Mouse (Mus musculus) heart, embryonic 14.5 days (tissue): ENCODE results near the gene Macrod2. TPM values are rescaled to one million over a fixed set of nuclear protein-coding genes. Genes with fewer than 3 reads are reported as not detected.

ENCODE experiments used
- ATAC-seq: fragments of 200-750 bp; cut with Nextera tagmentation; 2 replicates; pipeline ENCODE4 v1.8.0; 2017; ENCODE audit warnings: low read depth, moderate TSS enrichment; ENCODE audit not compliant: insufficient number of reproducible peaks, insufficient read depth, low FRiP score
- H3K27ac ChIP-seq, 2 experiments: fragments of 200-500 bp in 1 of 2; fragments of 300-500 bp in 1 of 2; sonication (generic) in 1 of 2; replicated peaks in 1 of 2; 2 replicates each; pipeline ENCODE4 v1.5.1; 2012 to 2014; ENCODE audit warnings: low read depth in 2 of 2, low read length in 2 of 2, control low read depth in 1 of 2, mild to moderate bottlenecking in 1 of 2, mixed read lengths in 1 of 2; ENCODE audit not compliant: control insufficient read depth in 1 of 2, insufficient read depth in 1 of 2
- H3K27me3 ChIP-seq: fragments of 300-500 bp; sonication (generic); 2 replicates; pipeline ENCODE4 v1.6.1; 2014; ENCODE audit warnings: mild to moderate bottlenecking, low read length, control low read depth; ENCODE audit not compliant: control insufficient read depth, insufficient read depth
- H3K36me3 ChIP-seq: fragments of 300-500 bp; sonication (generic); 2 replicates; pipeline ENCODE4 v1.6.1; 2014; ENCODE audit warnings: mild to moderate bottlenecking, control low read depth, low read length, mixed read lengths; ENCODE audit not compliant: control insufficient read depth, insufficient read depth
- H3K4me1 ChIP-seq, 2 experiments: fragments of 200-500 bp in 1 of 2; fragments of 300-500 bp in 1 of 2; sonication (generic) in 1 of 2; 2 replicates each; pipeline ENCODE4 v1.6.1; 2012 to 2014; ENCODE audit warnings: low read length in 2 of 2, control low read depth in 1 of 2, mixed read lengths in 1 of 2; ENCODE audit not compliant: control insufficient read depth in 2 of 2, insufficient read depth in 2 of 2
- H3K4me2 ChIP-seq: fragments of 300-500 bp; sonication (generic); 2 replicates; pipeline ENCODE4 v1.6.1; 2014; ENCODE audit warnings: mild to moderate bottlenecking, low read length
- H3K4me3 ChIP-seq, 2 experiments: fragments of 200-500 bp in 1 of 2; fragments of 300-500 bp in 1 of 2; sonication (generic) in 1 of 2; 2 replicates each; pipeline ENCODE4 v1.5.1; 2012 to 2014; ENCODE audit warnings: low read length in 2 of 2, mild to moderate bottlenecking in 2 of 2, control low read depth in 1 of 2, low read depth in 1 of 2, moderate library complexity in 1 of 2; ENCODE audit not compliant: control insufficient read depth in 1 of 2, insufficient read depth in 1 of 2
- H3K9ac ChIP-seq: fragments of 300-500 bp; sonication (generic); 2 replicates; pipeline ENCODE4 v1.6.1; 2014; ENCODE audit warnings: mild to moderate bottlenecking, low read length
- H3K9me3 ChIP-seq: fragments of 300-500 bp; sonication (generic); 2 replicates; pipeline ENCODE4 v1.6.1; 2016; ENCODE audit warnings: low read length, control low read depth; ENCODE audit not compliant: control insufficient read depth
- WGBS: fragments of 180-500 bp; shearing (Covaris S2); extraction: QIAGEN DNeasy Blood & Tissue Kit; methylation state at CpG from one replicate; pipeline ENCODE4 v1.1.7; 2014; 5-methylcytosine and 5-hydroxymethylcytosine counted together
- polyA plus RNA-seq: library from polyadenylated mRNA; unstranded; fragments of >200 nt; fragmentation: Nextera tagmentation; extraction: Ambion mirVana; gene quantifications from 2 replicates; pipeline ENCODE4 v1.2.1, GENCODE M21; 2014

Macrod2 gene
- polyA plus RNA-seq, 1 experiment from 2014 or later, result 21.3 TPM

DNA sequence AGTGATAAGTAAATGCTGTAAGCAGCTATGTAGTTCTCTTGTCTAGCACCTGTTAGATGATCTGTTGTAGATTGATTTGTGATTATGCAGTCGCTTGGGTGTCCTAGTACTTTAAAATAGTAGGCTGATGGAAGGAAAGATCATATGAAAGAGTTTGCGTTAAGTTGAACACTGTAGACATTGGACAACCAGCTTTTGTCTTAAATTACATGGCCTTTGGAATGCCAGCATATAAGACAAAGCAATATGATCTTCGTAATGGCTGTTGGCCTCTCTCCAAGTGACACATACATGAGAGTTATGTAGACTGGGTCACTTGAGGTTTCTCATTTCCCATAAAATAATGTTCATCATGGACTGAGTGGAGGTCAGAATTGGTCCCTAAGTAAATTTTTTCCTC lies 778.5 kb downstream of the Macrod2 start:
- Histone ChIP-seq H3K4me2 (no peak overlapping the region), H3K27me3 (no peaks in the 10 kb centered on the region), H3K36me3 (no peaks in the 10 kb centered on the region), H3K4me1 (no peaks in the 10 kb centered on the region), H3K4me3 (no peak overlapping the region), H3K9ac (no peak overlapping the region), H3K9me3 (no peaks in the 10 kb centered on the region), H3K27ac (no peak overlapping the region)
- ATAC-seq, result no peak
- 88% methylated on average over 3 of the region's 3 CpGs for WGBS

GRCm38 (mm10) chr2:141180656-141181055 lies 785.5 kb downstream of the Macrod2 start:
- Histone ChIP-seq H3K27ac (no peak overlapping the region), H3K4me2 (no peak overlapping the region), H3K9me3 (no peaks in the 10 kb centered on the region), H3K4me1 (no peaks in the 10 kb centered on the region), H3K27me3 (no peaks in the 10 kb centered on the region), H3K4me3 (no peak overlapping the region), H3K36me3 (no peaks in the 10 kb centered on the region), H3K9ac (no peak overlapping the region)
- ATAC-seq, result no peak
- 74% methylated on average over 1 of the region's 1 CpGs for WGBS

- no peaks in the 10 kb centered on the region for H3K27me3 ChIP-seq
- WGBS, result 80% methylated on average over 5 of the region's 5 CpGs
- H3K9me3 ChIP-seq, result no peaks in the 10 kb centered on the region
- no peak for ATAC-seq
- no peak overlapping the region for H3K27ac ChIP-seq
- H3K36me3 ChIP-seq, result no peaks in the 10 kb centered on the region
- no peaks in the 10 kb centered on the region for H3K4me1 ChIP-seq
- no peak overlapping the region for H3K9ac ChIP-seq
- no peak overlapping the region for H3K4me2 ChIP-seq
- H3K4me3 ChIP-seq, result no peak overlapping the region
Observed at GRCm38 (mm10) chr2:141182034-141182759, 787.1 kb downstream of the Macrod2 start.

- no peak for ATAC-seq
- no peak overlapping the region for H3K4me3 ChIP-seq
- H3K9ac ChIP-seq, result no peak overlapping the region
- H3K27ac ChIP-seq, result no peak overlapping the region
- H3K27me3 ChIP-seq, result no peaks in the 10 kb centered on the region
- no peaks in the 10 kb centered on the region for H3K4me1 ChIP-seq
- H3K4me2 ChIP-seq, result no peak overlapping the region
- H3K9me3 ChIP-seq, result no peaks in the 10 kb centered on the region
- H3K36me3 ChIP-seq, result no peaks in the 10 kb centered on the region
Observed at GRCm38 (mm10) chr2:141194476-141194875, 799.4 kb downstream of the Macrod2 start.

DNA sequence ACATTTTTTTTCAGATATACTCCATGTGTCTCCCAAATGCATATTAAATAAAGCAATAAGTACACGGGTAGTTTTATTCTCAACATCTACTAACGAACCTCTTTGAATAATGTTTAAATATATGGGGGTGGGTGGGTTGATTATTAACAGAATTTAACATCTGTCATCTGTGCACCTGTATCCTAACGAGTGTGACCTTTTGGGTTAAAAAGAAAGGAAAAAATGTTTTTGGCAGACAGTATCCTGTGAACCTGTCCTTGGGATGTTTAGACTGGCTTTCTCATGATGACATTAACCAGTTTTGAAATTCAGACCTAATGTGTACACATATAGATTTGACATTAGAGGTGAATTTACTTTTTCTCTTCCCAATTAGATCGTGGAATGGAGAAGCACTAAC lies 805.4 kb downstream of the Macrod2 start:
- H3K27me3 ChIP-seq, result no peaks in the 10 kb centered on the region
- 86% methylated on average over 4 of the region's 4 CpGs for WGBS

GRCm38 (mm10) chr2:141201303-141202014 lies 806.4 kb downstream of the Macrod2 start:
- no peak overlapping the region for H3K9ac ChIP-seq
- H3K27me3 ChIP-seq, result no peaks in the 10 kb centered on the region
- 86% methylated on average over 2 of the region's 2 CpGs for WGBS
- H3K9me3 ChIP-seq, result no peaks in the 10 kb centered on the region
- H3K4me2 ChIP-seq, result no peak overlapping the region
- H3K27ac ChIP-seq, result no peak overlapping the region
- no peak for ATAC-seq
- H3K36me3 ChIP-seq, result no peaks in the 10 kb centered on the region
- H3K4me3 ChIP-seq, result no peak overlapping the region
- no peaks in the 10 kb centered on the region for H3K4me1 ChIP-seq

More for the DNA sequence above, 805.4 kb downstream of the Macrod2 start:
- Histone ChIP-seq H3K4me3 (no peak overlapping the region), H3K4me1 (no peaks in the 10 kb centered on the region), H3K4me2 (no peak overlapping the region), H3K27ac (no peak overlapping the region), H3K9ac (no peak overlapping the region), H3K36me3 (no peaks in the 10 kb centered on the region), H3K9me3 (no peaks in the 10 kb centered on the region)
- no peak for ATAC-seq

DNA sequence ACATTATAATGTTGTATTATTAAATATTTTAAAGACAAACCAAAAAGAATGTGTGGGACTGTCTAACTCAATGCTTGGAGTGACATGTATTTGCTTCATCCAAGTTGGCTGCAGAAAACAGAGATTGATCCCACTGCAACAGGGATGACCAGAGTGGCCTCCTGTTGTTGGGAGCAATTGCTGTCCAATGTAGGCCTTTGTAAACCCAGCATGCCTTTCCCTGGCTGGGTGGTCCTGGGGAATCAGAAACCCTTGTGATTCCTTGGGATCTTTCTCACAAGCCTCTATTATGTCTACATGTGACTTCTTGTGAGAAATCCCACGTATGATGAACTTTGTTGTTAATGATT lies 806.9 kb downstream of the Macrod2 start:
- ATAC-seq, result no peak
- H3K4me3 ChIP-seq, result no peak overlapping the region
- H3K9me3 ChIP-seq, result no peaks in the 10 kb centered on the region
- H3K36me3 ChIP-seq, result no peaks in the 10 kb centered on the region
- no peak overlapping the region for H3K4me2 ChIP-seq
- H3K4me1 ChIP-seq, result no peaks in the 10 kb centered on the region
- no peaks in the 10 kb centered on the region for H3K27me3 ChIP-seq
- H3K9ac ChIP-seq, result no peak overlapping the region
- 86% methylated on average over 1 of the region's 1 CpGs for WGBS
- no peak overlapping the region for H3K27ac ChIP-seq

DNA sequence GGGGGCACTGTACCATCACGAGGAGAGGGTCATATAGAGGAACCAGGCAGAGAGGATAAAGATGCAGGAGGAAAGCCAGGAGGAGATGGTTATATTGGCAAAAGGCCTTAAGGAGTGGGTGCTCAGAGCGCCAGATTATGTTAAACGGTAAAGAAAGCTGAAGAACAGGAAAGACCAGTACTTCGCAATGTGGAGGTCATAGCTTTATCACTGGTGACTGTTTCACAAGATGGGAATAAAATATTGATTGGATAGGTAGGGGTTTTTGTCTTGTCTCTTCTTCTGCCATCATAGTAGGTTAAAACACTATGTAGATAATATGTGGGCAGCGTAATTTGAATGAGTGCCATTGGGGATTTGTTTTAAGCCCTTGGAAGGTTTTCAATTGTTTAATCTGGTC lies 816.2 kb downstream of the Macrod2 start:
- 81% methylated on average over 5 of the region's 5 CpGs for WGBS
- Histone ChIP-seq H3K27me3 (no peaks in the 10 kb centered on the region), H3K27ac (no peak overlapping the region), H3K4me3 (no peak overlapping the region), H3K4me1 (no peaks in the 10 kb centered on the region), H3K36me3 (no peaks in the 10 kb centered on the region), H3K9me3 (no peaks in the 10 kb centered on the region), H3K4me2 (no peak overlapping the region), H3K9ac (no peak overlapping the region)
- ATAC-seq, result no peak
